In genomic region chr7:73539116-73539682, GRCm38 (mm10) we compare ENCODE assay signal across 8 mouse cellular contexts. TPM values are rescaled to one million over a fixed set of nuclear protein-coding genes. Genes with fewer than 3 reads are reported as not detected.
DNase-seq lines count a peak whose midpoint lies in the region; ATAC-seq and TF ChIP-seq lines count a peak whose summit lies in the region.

No protein-coding gene starts in this region.

- WGBS in heart, embryonic 11.5 days (ENCODE audit: insufficient replicate concordance), result 27% methylated on average over 2 of the region's 2 CpGs
- WGBS in forebrain, embryonic 16.5 days, result 15% methylated on average over 2 of the region's 2 CpGs

- peak overlapping the region; percentile 84 for H3K4me2 ChIP-seq in heart, embryonic 11.5 days
- peak overlapping the region; percentile 72 for H3K4me2 ChIP-seq in forebrain, embryonic 16.5 days (ENCODE audit: low read length)

- H3K4me1 ChIP-seq in heart, embryonic 11.5 days (ENCODE audit: control insufficient read depth, insufficient read depth, low read length), result peaks cover 19% of the 10 kb centered on the region
- peaks cover 28% of the 10 kb centered on the region for H3K4me1 ChIP-seq in E14TG2a.4 (replicated peaks; ENCODE audit: low read depth, low read length)
- H3K4me1 ChIP-seq in forebrain, embryonic 16.5 days (replicated peaks; ENCODE audit: control insufficient read depth, insufficient read depth, low read length), result peaks cover 29% of the 10 kb centered on the region

- 0 out of 2 replicates have a peak, but pooled peaks cover 4% of the 10 kb centered on the region for H3K36me3 ChIP-seq in heart, embryonic 11.5 days (ENCODE audit: control insufficient read depth, insufficient read depth, low read length)
- peaks cover 13% of the 10 kb centered on the region for H3K36me3 ChIP-seq in E14TG2a.4 (ENCODE audit: insufficient read depth, low read length)
- peaks cover 2% of the 10 kb centered on the region; the same call in 1 of the 2 replicates for H3K36me3 ChIP-seq in forebrain, embryonic 16.5 days (ENCODE audit: control insufficient read depth, insufficient read depth)

- peak overlapping the region; percentile 74 for H3K27ac ChIP-seq in heart, embryonic 11.5 days (ENCODE audit: low read depth, low read length)
- H3K27ac ChIP-seq in forebrain, embryonic 16.5 days (ENCODE audit: low read length), result peak overlapping the region; percentile 72; the same call in 1 of the 2 replicates

- ATAC-seq in heart, embryonic 11.5 days (replicated peaks; ENCODE audit: insufficient number of reproducible peaks, low FRiP score, low TSS enrichment), result no peak
- ATAC-seq in forebrain, embryonic 16.5 days, result no peak

- peak overlapping the region; percentile 48 for H3K4me3 ChIP-seq in heart, embryonic 11.5 days (ENCODE audit: low read depth, low read length)
- peak overlapping the region; percentile 82 for H3K4me3 ChIP-seq in E14TG2a.4 (replicated peaks; ENCODE audit: low read length)
- H3K4me3 ChIP-seq in forebrain, embryonic 16.5 days (replicated peaks; ENCODE audit: low read length), result peak overlapping the region; percentile 40

- no peaks in the 10 kb centered on the region for H3K27me3 ChIP-seq in heart, embryonic 11.5 days (ENCODE audit: control insufficient read depth, insufficient read depth, low read length)
- H3K27me3 ChIP-seq in E14TG2a.4 (ENCODE audit: insufficient read depth, low read length), result no peaks in the 10 kb centered on the region
- no peaks in the 10 kb centered on the region for H3K27me3 ChIP-seq in forebrain, embryonic 16.5 days (replicated peaks; ENCODE audit: control insufficient read depth, insufficient read depth, low read length)

- no peaks in the 10 kb centered on the region for H3K9me3 ChIP-seq in heart, embryonic 11.5 days (replicated peaks; ENCODE audit: control insufficient read depth, low read length)
- no peaks in the 10 kb centered on the region for H3K9me3 ChIP-seq in E14TG2a.4 (ENCODE audit: low read length)
- no peaks in the 10 kb centered on the region for H3K9me3 ChIP-seq in forebrain, embryonic 16.5 days (ENCODE audit: control insufficient read depth, low read length)

- intact Hi-C loops in heart, postnatal 14 days (cut with DNase I), result no loop called here
- intact Hi-C loops in left cerebral cortex, postnatal 25 days (cut with DNase I), result no loop called here

- TF ChIP-seq CTCF in E14TG2a.4 (conservative IDR thresholded peaks at IDR 0.05; ENCODE audit: low read length), result no peak

- no peak for DNase-seq in heart, postnatal 14 days
- peak; percentile 38 for DNase-seq in mesoderm, embryonic 11.5 days (ENCODE audit: low read depth, low spot score)
- DNase-seq in adrenal gland, postnatal 4 days (ENCODE audit: low spot score in 2 of 2), result no peak
- DNase-seq in gastrocnemius, adult 18-20 months (ENCODE audit: low spot score), result no peak
- DNase-seq in left cerebral cortex, postnatal 25 days (ENCODE audit: low spot score in 2 of 2), result no peak

- H3K9ac ChIP-seq in heart, embryonic 11.5 days (ENCODE audit: low read depth, low read length), result peak overlapping the region; percentile 82
- peak overlapping the region; percentile 53 for H3K9ac ChIP-seq in forebrain, embryonic 16.5 days (replicated peaks; ENCODE audit: low read depth, low read length)

RNA-seq across cellular contexts. Expression of gene Chd2, which starts 2.4 kb away (rescaled TPM):
- 43.6 and 45.6 TPM in 2 replicates for polyA plus RNA-seq in heart, embryonic 11.5 days (2014; fragmentation: Nextera tagmentation; extraction: Ambion mirVana)
- 10 to 100 TPM; 46.4 to 56.0 TPM for total RNA-seq in heart, postnatal 14 days (2021)
- 56.8 and 60.2 TPM in 2 replicates for polyA plus RNA-seq in forebrain, embryonic 16.5 days (2015; fragmentation: Nextera tagmentation; extraction: Ambion mirVana)
- total RNA-seq in adrenal gland, postnatal 4 days (2021), result 10 to 100 TPM; 63.5 to 69.1 TPM
- total RNA-seq in gastrocnemius, adult 18-20 months (2021), result 10 to 100 TPM; 29.8 to 39.6 TPM
- total RNA-seq in left cerebral cortex, postnatal 25 days (2021), result 10 to 100 TPM; 45.7 to 57.4 TPM
